11 mouse cellular contexts compared by ENCODE assay signal in the genomic region with DNA sequence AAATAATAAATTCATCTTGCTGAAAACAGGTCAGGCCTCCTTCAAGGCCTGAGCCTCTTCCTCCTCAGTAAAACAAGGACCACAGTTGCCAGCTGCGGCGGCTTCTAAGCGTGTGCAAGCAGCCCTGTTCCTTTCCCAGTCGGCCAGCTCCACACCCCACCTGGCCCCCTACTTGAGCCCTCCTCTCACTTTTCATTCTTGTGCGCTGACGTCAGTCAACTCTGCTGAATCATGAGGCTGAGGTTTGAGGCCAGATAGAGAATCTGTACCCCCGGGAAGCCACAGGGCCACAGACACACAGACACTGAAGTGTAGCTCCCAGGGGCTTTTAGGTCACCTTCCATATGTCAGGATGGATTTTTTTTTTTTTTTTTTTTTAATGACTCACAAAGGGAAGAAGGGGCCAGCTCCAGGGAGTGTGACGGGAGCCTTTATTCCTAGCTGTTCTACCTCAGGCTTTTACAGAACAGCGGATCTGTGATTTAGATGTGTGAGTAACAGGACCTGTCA. TPM values are rescaled to one million over a fixed set of nuclear protein-coding genes. Genes with fewer than 3 reads are reported as not detected.
A peak's percentile ranks its signal among the peaks of the same experiment; 100 is the strongest.
DNase-seq lines count a peak whose midpoint lies in the region; ATAC-seq and TF ChIP-seq lines count a peak whose summit lies in the region.
"Had no signal": no experiment of that assay in that cellular context is flagged by ENCODE, and none has a peak within 500 bp of the region (broad histone marks: within the 10 kb centered on the region; RNA-seq: fewer than 3 reads in every experiment).

No protein-coding gene starts in this region.

- WGBS in hindbrain, embryonic 13.5 days = 45% methylated on average over 9 of the region's 9 CpGs
- 45% methylated on average over 9 of the region's 9 CpGs for WGBS in hindbrain, embryonic 16.5 days
- 25% methylated on average over 9 of the region's 9 CpGs for WGBS in limb, embryonic 15.5 days

- H3K9me3 ChIP-seq in hindbrain, embryonic 13.5 days = no peaks in the 10 kb centered on the region
- no peaks in the 10 kb centered on the region for H3K9me3 ChIP-seq in hindbrain, embryonic 16.5 days (ENCODE audit: control insufficient read depth, low read length)
- no peaks in the 10 kb centered on the region for H3K9me3 ChIP-seq in limb, embryonic 15.5 days
- H3K9me3 ChIP-seq: megakaryocyte, embryonic 14.5 days had no signal

- no peak overlapping the region for H3K4me3 ChIP-seq in hindbrain, embryonic 13.5 days
- H3K4me3 ChIP-seq in hindbrain, embryonic 16.5 days (ENCODE audit: low read length) = no peak overlapping the region
- peak overlapping the region; percentile 85; the same call in 1 of the 2 replicates for H3K4me3 ChIP-seq in limb, embryonic 15.5 days
- H3K4me3 ChIP-seq: erythroblast, embryonic 14.5 days had no signal

- peaks cover 30% of the 10 kb centered on the region for H3K27me3 ChIP-seq in hindbrain, embryonic 13.5 days
- no peaks in the 10 kb centered on the region for H3K27me3 ChIP-seq in hindbrain, embryonic 16.5 days (replicated peaks; ENCODE audit: control insufficient read depth, insufficient read depth, low read length)
- H3K27me3 ChIP-seq in Patski = no peaks in the 10 kb centered on the region
- no peaks in the 10 kb centered on the region for H3K27me3 ChIP-seq in limb, embryonic 15.5 days

- no peak for TF ChIP-seq CTCF in Patski (IDR thresholded peaks at IDR 0.05)

- CTCF ChIA-PET in Patski (lab: Charles Lee) = interaction anchor here (0.7 to 2.5 kb wide), 7 partner anchors 12 to 212 kb away, joined by 3 to 9 read pairs (median 4); no protein-coding TSS in a partner anchor

- in situ Hi-C loops in Patski (cut with MboI; ENCODE audit: low pct_unique_long_range_greater_than_20kb) = no loop called here

- peak; percentile 81 for DNase-seq in CD4-positive helper T cell, adult 2 months (ENCODE audit: low read depth, low spot score)
- DNase-seq in Patski (ENCODE audit: low read depth, low spot score) = peak; percentile 68
- no peak for DNase-seq in right cerebral cortex, postnatal 25 days
- no peak for DNase-seq in urinary bladder, adult 2 months (ENCODE audit: low spot score)
- DNase-seq in layer of hippocampus, adult 9-10 months (ENCODE audit: low spot score) = no peak
- DNase-seq: spleen, adult 18-20 months had no signal

- no peak overlapping the region for H3K9ac ChIP-seq in hindbrain, embryonic 13.5 days
- H3K9ac ChIP-seq in hindbrain, embryonic 16.5 days (ENCODE audit: low read depth, low read length) = no peak overlapping the region
- H3K9ac ChIP-seq in limb, embryonic 15.5 days = no peak overlapping the region

- POLR2A ChIA-PET in Patski (lab: Charles Lee) = interaction anchor here (0.6 to 1.0 kb wide), 2 partner anchors 185 to 931 kb away, joined by 3 read pairs; no protein-coding TSS in a partner anchor

- H3K36me3 ChIP-seq in hindbrain, embryonic 13.5 days = no peaks in the 10 kb centered on the region
- no peaks in the 10 kb centered on the region for H3K36me3 ChIP-seq in hindbrain, embryonic 16.5 days (ENCODE audit: control insufficient read depth, insufficient read depth, low read length)
- H3K36me3 ChIP-seq in limb, embryonic 15.5 days = no peaks in the 10 kb centered on the region

- no peak for ATAC-seq in hindbrain, embryonic 13.5 days (ENCODE audit: low FRiP score)
- no peak for ATAC-seq in hindbrain, embryonic 16.5 days
- ATAC-seq in Patski = peak; percentile 2
- no peak for ATAC-seq in limb, embryonic 15.5 days (ENCODE audit: insufficient number of reproducible peaks, low FRiP score, low TSS enrichment, low read depth)

- H3K4me2 ChIP-seq in hindbrain, embryonic 13.5 days = 0 out of 2 replicates have a peak overlapping the region, but pooled peaks have one; percentile 10
- H3K4me2 ChIP-seq in hindbrain, embryonic 16.5 days (ENCODE audit: low read length) = no peak overlapping the region; the same call in 1 of the 2 replicates
- peak overlapping the region; percentile 80 for H3K4me2 ChIP-seq in limb, embryonic 15.5 days

- no peak overlapping the region for H3K27ac ChIP-seq in hindbrain, embryonic 13.5 days
- H3K27ac ChIP-seq in hindbrain, embryonic 16.5 days (ENCODE audit: low read depth, low read length) = no peak overlapping the region
- peak overlapping the region; percentile 58 for H3K27ac ChIP-seq in limb, embryonic 15.5 days

- peaks cover 37% of the 10 kb centered on the region for H3K4me1 ChIP-seq in hindbrain, embryonic 13.5 days (replicated peaks)
- H3K4me1 ChIP-seq in hindbrain, embryonic 16.5 days (ENCODE audit: control insufficient read depth, insufficient read depth, low read depth, low read length) = peaks cover 12% of the 10 kb centered on the region
- peaks cover 58% of the 10 kb centered on the region for H3K4me1 ChIP-seq in limb, embryonic 15.5 days

RNA-seq across cellular contexts. Expression of gene Socs1, which starts 3.4 kb away (rescaled TPM):
- polyA plus RNA-seq in hindbrain, embryonic 13.5 days (2015; fragmentation: Nextera tagmentation; extraction: Ambion mirVana) = 3.6 TPM in 2 replicates
- polyA plus RNA-seq in hindbrain, embryonic 16.5 days (2015; fragmentation: Nextera tagmentation; extraction: Ambion mirVana) = 4.6 and 4.9 TPM in 2 replicates
- polyA plus RNA-seq in Patski (2021) = 1.6 TPM
- polyA plus RNA-seq in limb, embryonic 15.5 days (2015; fragmentation: Nextera tagmentation; extraction: Ambion mirVana) = 17.4 and 17.5 TPM in 2 replicates
- 3.9 TPM in 2 replicates for polyA plus RNA-seq in urinary bladder, adult 2 months (2012; rRNA removed)

RNA-seq across cellular contexts. Expression of gene Tnp2, which starts 6.5 kb away (rescaled TPM):
- polyA plus RNA-seq in hindbrain, embryonic 13.5 days (2015; fragmentation: Nextera tagmentation; extraction: Ambion mirVana) = not detected in 2 replicates
- 0.30 TPM in 1 of 2 replicates, not detected in the other for polyA plus RNA-seq in hindbrain, embryonic 16.5 days (2015; fragmentation: Nextera tagmentation; extraction: Ambion mirVana)
- not detected for polyA plus RNA-seq in Patski (2021)
- not detected in 2 replicates for polyA plus RNA-seq in limb, embryonic 15.5 days (2015; fragmentation: Nextera tagmentation; extraction: Ambion mirVana)
- polyA plus RNA-seq in urinary bladder, adult 2 months (2012; rRNA removed) = not detected in 2 replicates
- polyA plus RNA-seq: erythroblast, embryonic 14.5 days had no signal

RNA-seq across cellular contexts. Expression of gene Prm3, which starts 8.8 kb away (rescaled TPM):
- not detected in 2 replicates for polyA plus RNA-seq in hindbrain, embryonic 13.5 days (2015; fragmentation: Nextera tagmentation; extraction: Ambion mirVana)
- polyA plus RNA-seq in hindbrain, embryonic 16.5 days (2015; fragmentation: Nextera tagmentation; extraction: Ambion mirVana) = not detected in 2 replicates
- not detected for polyA plus RNA-seq in Patski (2021)
- not detected in 2 replicates for polyA plus RNA-seq in limb, embryonic 15.5 days (2015; fragmentation: Nextera tagmentation; extraction: Ambion mirVana)
- polyA plus RNA-seq in urinary bladder, adult 2 months (2012; rRNA removed) = not detected in 2 replicates
- polyA plus RNA-seq: erythroblast, embryonic 14.5 days had no signal

RNA-seq across cellular contexts. Expression of gene Prm2, which starts 14.0 kb away (rescaled TPM):
- not detected in 2 replicates for polyA plus RNA-seq in hindbrain, embryonic 13.5 days (2015; fragmentation: Nextera tagmentation; extraction: Ambion mirVana)
- polyA plus RNA-seq in hindbrain, embryonic 16.5 days (2015; fragmentation: Nextera tagmentation; extraction: Ambion mirVana) = not detected in 2 replicates
- polyA plus RNA-seq in Patski (2021) = not detected
- polyA plus RNA-seq in limb, embryonic 15.5 days (2015; fragmentation: Nextera tagmentation; extraction: Ambion mirVana) = not detected in 2 replicates
- not detected in 2 replicates for polyA plus RNA-seq in urinary bladder, adult 2 months (2012; rRNA removed)
- polyA plus RNA-seq: erythroblast, embryonic 14.5 days had no signal

RNA-seq across cellular contexts. Expression of gene Prm1, which starts 23.7 kb away (rescaled TPM):
- polyA plus RNA-seq in hindbrain, embryonic 13.5 days (2015; fragmentation: Nextera tagmentation; extraction: Ambion mirVana) = not detected in 2 replicates
- 0.51 TPM in 1 of 2 replicates, not detected in the other for polyA plus RNA-seq in hindbrain, embryonic 16.5 days (2015; fragmentation: Nextera tagmentation; extraction: Ambion mirVana)
- 0.14 TPM for polyA plus RNA-seq in Patski (2021)
- 0.50 TPM in 1 of 2 replicates, not detected in the other for polyA plus RNA-seq in limb, embryonic 15.5 days (2015; fragmentation: Nextera tagmentation; extraction: Ambion mirVana)
- polyA plus RNA-seq in urinary bladder, adult 2 months (2012; rRNA removed) = not detected in 2 replicates
- polyA plus RNA-seq: erythroblast, embryonic 14.5 days had no signal

Comparison
In these comparisons a context has a peak if more than half of its experiments do, and no peak if none do; other contexts are left out.
1. DNase-seq: peak in CD4-positive helper T cell, adult 2 months (single experiment) and Patski (single experiment); none in right cerebral cortex, postnatal 25 days (single experiment), urinary bladder, adult 2 months (single experiment) and layer of hippocampus, adult 9-10 months (single experiment).